Mouse (Mus musculus): Measurements from ENCODE around the gene Gm10271. TPM values are rescaled to one million over a fixed set of nuclear protein-coding genes. Genes with fewer than 3 reads are reported as not detected.

Gene Gm10271
- polyA plus RNA-seq, 1 experiment from 2014 or later, result not detected

GRCm38 (mm10) chr10:116995584-116996235, 23.3 kb upstream of the Gm10271 start:
- no peak for DNase-seq
- Histone ChIP-seq H3K4me2 (ENCODE audit: low read depth, low read length) (no peak overlapping the region), H3K4me1 (ENCODE audit: insufficient read depth) (peaks cover 5% of the 10 kb centered on the region; the same call in 1 of the 2 replicates), H3K9ac (replicated peaks) (no peak overlapping the region), H3K9me3 (ENCODE audit: low read length) (no peaks in the 10 kb centered on the region), H3K36me3 (replicated peaks; ENCODE audit: insufficient read depth, low read length) (no peaks in the 10 kb centered on the region), H3K27me3 (ENCODE audit: insufficient read depth, low read length) (no peaks in the 10 kb centered on the region), H3K27ac (ENCODE audit: low read depth) (no peak overlapping the region), H3K4me3 (ENCODE audit: low read depth, low read length) (no peak overlapping the region)
- no peak for ATAC-seq
- WGBS (ENCODE audit: insufficient replicate concordance), result 55% methylated on average over 6 of the region's 6 CpGs
- TF ChIP-seq EP300 (IDR thresholded peaks at IDR 0.05; ENCODE audit: low read depth) (no peak), CTCF (IDR thresholded peaks at IDR 0.05; ENCODE audit: low read depth) (no peak)

- H3K9me3 ChIP-seq (ENCODE audit: low read length), result no peaks in the 10 kb centered on the region
- no peak overlapping the region for H3K4me2 ChIP-seq (ENCODE audit: low read depth, low read length)
- no peak overlapping the region for H3K27ac ChIP-seq (ENCODE audit: low read depth)
- no peaks in the 10 kb centered on the region for H3K36me3 ChIP-seq (replicated peaks; ENCODE audit: insufficient read depth, low read length)
- H3K4me1 ChIP-seq (ENCODE audit: insufficient read depth), result peaks cover 5% of the 10 kb centered on the region; the same call in 1 of the 2 replicates
- no peaks in the 10 kb centered on the region for H3K27me3 ChIP-seq (ENCODE audit: insufficient read depth, low read length)
- no peak overlapping the region for H3K4me3 ChIP-seq (ENCODE audit: low read depth, low read length)
- 78% methylated on average over 5 of the region's 5 CpGs for whole genome bisulfite sequencing (ENCODE audit: insufficient replicate concordance)
- H3K9ac ChIP-seq (replicated peaks), result no peak overlapping the region
- no peak for TF ChIP-seq CTCF (IDR thresholded peaks at IDR 0.05; ENCODE audit: low read depth)
- no peak for TF ChIP-seq EP300 (IDR thresholded peaks at IDR 0.05; ENCODE audit: low read depth)
- ATAC-seq, result no peak
- DNase-seq, result no peak
These were observed 22.8 kb upstream of the Gm10271 start for GRCm38 (mm10) chr10:116995162-116995561.

GRCm38 (mm10) chr10:116993971-116994370, 21.6 kb upstream of the Gm10271 start:
- H3K9me3 ChIP-seq (ENCODE audit: low read length), result no peaks in the 10 kb centered on the region
- H3K4me1 ChIP-seq (ENCODE audit: insufficient read depth), result peaks cover 5% of the 10 kb centered on the region; the same call in 1 of the 2 replicates
- H3K4me2 ChIP-seq (ENCODE audit: low read depth, low read length), result no peak overlapping the region
- no peaks in the 10 kb centered on the region for H3K36me3 ChIP-seq (replicated peaks; ENCODE audit: insufficient read depth, low read length)
- H3K4me3 ChIP-seq (ENCODE audit: low read depth, low read length), result no peak overlapping the region
- no peaks in the 10 kb centered on the region for H3K27me3 ChIP-seq (ENCODE audit: insufficient read depth, low read length)
- TF ChIP-seq CTCF (IDR thresholded peaks at IDR 0.05; ENCODE audit: low read depth) (no peak), EP300 (IDR thresholded peaks at IDR 0.05; ENCODE audit: low read depth) (no peak)
- H3K27ac ChIP-seq (ENCODE audit: low read depth), result no peak overlapping the region
- ATAC-seq, result no peak
- 77% methylated on average over 8 of the region's 8 CpGs for WGBS (ENCODE audit: insufficient replicate concordance)
- DNase-seq, result no peak
- H3K9ac ChIP-seq (replicated peaks), result no peak overlapping the region

- Histone ChIP-seq H3K27ac (ENCODE audit: low read depth) (no peak within 1 kb of the TSS), H3K9ac (replicated peaks) (no peak within 1 kb of the TSS), H3K4me3 (ENCODE audit: low read depth, low read length) (no peak within 1 kb of the TSS), H3K9me3 (ENCODE audit: low read length) (no peaks in the 10 kb centered on the region), H3K4me2 (ENCODE audit: low read depth, low read length) (no peak within 1 kb of the TSS), H3K4me1 (ENCODE audit: insufficient read depth) (no peaks in the 10 kb centered on the region), H3K27me3 (ENCODE audit: insufficient read depth, low read length) (no peaks in the 10 kb centered on the region), H3K36me3 (replicated peaks; ENCODE audit: insufficient read depth, low read length) (no peaks in the 10 kb centered on the region)
- no peak for ATAC-seq
- 72% methylated on average over 21 of the region's 21 CpGs for WGBS (ENCODE audit: insufficient replicate concordance)
- no peak for DNase-seq
- TF ChIP-seq EP300 (IDR thresholded peaks at IDR 0.05; ENCODE audit: low read depth) (no peak), CTCF (IDR thresholded peaks at IDR 0.05; ENCODE audit: low read depth) (no peak)
These were observed 14.1 kb upstream of the Gm10271 start, which contains the start of gene Best3 for GRCm38 (mm10) chr10:116986264-116987082. Gene Best3, plus strand, starts transcription at chr10:116986314.

- ATAC-seq (no peak), DNase-seq (no peak)
- H3K36me3 ChIP-seq (replicated peaks; ENCODE audit: insufficient read depth, low read length), result no peaks in the 10 kb centered on the region
- H3K9me3 ChIP-seq (ENCODE audit: low read length), result no peaks in the 10 kb centered on the region
- no peak overlapping the region for H3K4me3 ChIP-seq (ENCODE audit: low read depth, low read length)
- H3K4me1 ChIP-seq (ENCODE audit: insufficient read depth), result no peaks in the 10 kb centered on the region
- H3K4me2 ChIP-seq (ENCODE audit: low read depth, low read length), result no peak overlapping the region
- WGBS (ENCODE audit: insufficient replicate concordance), result 68% methylated on average over 12 of the region's 12 CpGs
- TF ChIP-seq EP300 (IDR thresholded peaks at IDR 0.05; ENCODE audit: low read depth), result no peak
- TF ChIP-seq CTCF (IDR thresholded peaks at IDR 0.05; ENCODE audit: low read depth), result no peak
- no peak overlapping the region for H3K27ac ChIP-seq (ENCODE audit: low read depth)
- H3K9ac ChIP-seq (replicated peaks), result no peak overlapping the region
- no peaks in the 10 kb centered on the region for H3K27me3 ChIP-seq (ENCODE audit: insufficient read depth, low read length)
These were observed 12.4 kb upstream of the Gm10271 start for GRCm38 (mm10) chr10:116984836-116985235.

GRCm38 (mm10) chr10:116982526-116982925, 10.1 kb upstream of the Gm10271 start:
- DNase-seq (no peak), ATAC-seq (no peak)
- Histone ChIP-seq H3K36me3 (replicated peaks; ENCODE audit: insufficient read depth, low read length) (no peaks in the 10 kb centered on the region), H3K27me3 (ENCODE audit: insufficient read depth, low read length) (no peaks in the 10 kb centered on the region), H3K4me1 (ENCODE audit: insufficient read depth) (no peaks in the 10 kb centered on the region), H3K4me2 (ENCODE audit: low read depth, low read length) (no peak overlapping the region), H3K27ac (ENCODE audit: low read depth) (no peak overlapping the region), H3K9me3 (ENCODE audit: low read length) (no peaks in the 10 kb centered on the region), H3K4me3 (ENCODE audit: low read depth, low read length) (no peak overlapping the region), H3K9ac (replicated peaks) (no peak overlapping the region)
- TF ChIP-seq EP300 (IDR thresholded peaks at IDR 0.05; ENCODE audit: low read depth), result no peak
- TF ChIP-seq CTCF (IDR thresholded peaks at IDR 0.05; ENCODE audit: low read depth), result no peak
- WGBS (ENCODE audit: insufficient replicate concordance), result 55% methylated on average over 4 of the region's 4 CpGs

Measured in liver, postnatal 0 days (tissue).